Mouse (Mus musculus): ENCODE data around the gene Ercc6l. TPM values are rescaled to one million over a fixed set of nuclear protein-coding genes. Genes with fewer than 3 reads are reported as not detected.
A peak's percentile ranks its signal among the peaks of the same experiment; 100 is the strongest.

The Ercc6l gene
- 24.9 and 25.9 TPM in 2 replicates for polyA plus RNA-seq (2016; fragmentation: Nextera tagmentation; extraction: Ambion mirVana)

DNA sequence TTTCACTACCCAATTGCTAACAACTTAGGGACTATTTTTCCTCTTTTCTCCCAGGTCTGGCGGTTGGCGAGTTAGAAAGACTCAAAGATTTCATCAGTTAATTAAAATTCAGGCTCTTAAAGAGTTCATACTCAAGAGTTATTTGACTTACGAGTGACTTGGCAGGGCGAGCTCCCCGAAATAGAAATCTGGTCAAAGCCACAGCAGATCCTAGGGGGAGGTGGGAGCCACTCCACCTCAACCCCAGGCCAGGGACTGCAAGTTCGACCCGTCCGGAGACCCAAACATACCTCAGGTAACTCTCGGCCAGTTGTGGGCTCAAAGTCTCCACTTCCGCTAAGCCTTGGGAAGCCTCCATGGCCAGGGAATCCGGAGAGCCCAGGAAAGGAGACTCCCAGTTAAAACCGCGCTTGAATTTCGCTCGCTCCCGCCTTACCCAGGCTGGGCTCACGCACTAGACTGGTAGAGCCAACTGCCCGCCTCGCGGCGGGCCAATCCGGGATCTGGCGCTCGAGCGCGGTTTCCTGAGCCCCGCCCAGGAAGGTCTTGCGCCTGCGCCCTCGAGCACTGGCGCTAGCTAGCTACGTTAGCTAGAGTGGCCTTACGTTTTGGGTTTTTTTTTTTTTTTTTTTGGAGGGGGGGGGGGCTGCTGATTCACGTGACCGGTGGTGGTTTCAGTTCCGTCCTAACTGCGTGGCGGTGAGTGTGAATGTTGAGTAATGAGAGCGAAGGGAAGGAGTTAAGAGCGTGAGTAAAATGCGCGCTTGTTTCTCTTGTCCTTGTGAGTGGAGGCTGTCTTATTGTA lies at the start of gene Ercc6l:
Gene Ercc6l (minus strand): TSS at position 474 of the 805 bp plus-strand sequence.
- Histone ChIP-seq H3K9me3 (peaks cover 4% of the 10 kb centered on the region; the same call in 1 of the 2 replicates), H3K27me3 (ENCODE audit: poor library complexity, severe bottlenecking) (peaks cover 5% of the 10 kb centered on the region), H3K4me3 (peak within 1 kb of the TSS; percentile 60), H3K4me1 (no peaks in the 10 kb centered on the region), H3K27ac (peak within 1 kb of the TSS; percentile 88), H3K36me3 (replicated peaks) (peaks cover 29% of the 10 kb centered on the region)
- WGBS = 14% methylated on average over 42 of the region's 42 CpGs
- DNase-seq (ENCODE audit: extremely low spot score, low spot score) = peak; percentile 84

- 57% methylated on average over 1 of the region's 1 CpGs for WGBS
- H3K27ac ChIP-seq = 0 out of 2 replicates have a peak overlapping the region, but pooled peaks have one; percentile 15
- no peak overlapping the region for H3K4me3 ChIP-seq
- H3K9me3 ChIP-seq = no peaks in the 10 kb centered on the region
- no peak for DNase-seq (ENCODE audit: extremely low spot score, low spot score)
- peaks cover 19% of the 10 kb centered on the region for H3K4me1 ChIP-seq
- peaks cover 23% of the 10 kb centered on the region for H3K36me3 ChIP-seq (replicated peaks)
- peaks cover 57% of the 10 kb centered on the region for H3K27me3 ChIP-seq (ENCODE audit: poor library complexity, severe bottlenecking)
Measured at GRCm38 (mm10) chrX:102190840-102191239, 33.9 kb upstream of the Ercc6l start.

- H3K9me3 ChIP-seq = no peaks in the 10 kb centered on the region
- DNase-seq (ENCODE audit: extremely low spot score, low spot score) = no peak
- H3K4me1 ChIP-seq = peaks cover 22% of the 10 kb centered on the region
- WGBS = 46% methylated on average over 5 of the region's 5 CpGs
- peaks cover 34% of the 10 kb centered on the region for H3K36me3 ChIP-seq (replicated peaks)
- peak overlapping the region; percentile 68 for H3K4me3 ChIP-seq
- peaks cover 57% of the 10 kb centered on the region for H3K27me3 ChIP-seq (ENCODE audit: poor library complexity, severe bottlenecking)
- peak overlapping the region; percentile 94; the same call in 1 of the 2 replicates for H3K27ac ChIP-seq
Measured at GRCm38 (mm10) chrX:102189581-102189980, 32.7 kb upstream of the Ercc6l start.

- 14% methylated on average over 37 of the region's 37 CpGs for WGBS
- Histone ChIP-seq H3K4me1 (peaks cover 22% of the 10 kb centered on the region), H3K27me3 (ENCODE audit: poor library complexity, severe bottlenecking) (peaks cover 53% of the 10 kb centered on the region), H3K27ac (peak within 1 kb of the TSS; percentile 94), H3K4me3 (peak within 1 kb of the TSS; percentile 68), H3K36me3 (replicated peaks) (peaks cover 41% of the 10 kb centered on the region), H3K9me3 (no peaks in the 10 kb centered on the region)
- peak; percentile 80 for DNase-seq (ENCODE audit: extremely low spot score, low spot score)
Measured at GRCm38 (mm10) chrX:102188712-102189497, 32.0 kb upstream of the Ercc6l start, which contains the start of gene Rps4x. TSS of gene Rps4x (minus strand) at chrX:102189394.

GRCm38 (mm10) chrX:102187023-102187699 lies 30.3 kb upstream of the Ercc6l start:
- no peaks in the 10 kb centered on the region for H3K9me3 ChIP-seq
- WGBS = 58% methylated on average over 11 of the region's 11 CpGs
- H3K4me1 ChIP-seq = peaks cover 22% of the 10 kb centered on the region
- H3K27ac ChIP-seq = peak overlapping the region; percentile 94; the same call in 1 of the 2 replicates
- peaks cover 56% of the 10 kb centered on the region for H3K36me3 ChIP-seq (replicated peaks)
- peaks cover 52% of the 10 kb centered on the region for H3K27me3 ChIP-seq (ENCODE audit: poor library complexity, severe bottlenecking)
- peak overlapping the region; percentile 68 for H3K4me3 ChIP-seq
- DNase-seq (ENCODE audit: extremely low spot score, low spot score) = no peak

GRCm38 (mm10) chrX:102182575-102182974 lies 25.7 kb upstream of the Ercc6l start:
- no peak for DNase-seq (ENCODE audit: extremely low spot score, low spot score)
- Histone ChIP-seq H3K9me3 (no peaks in the 10 kb centered on the region), H3K27me3 (ENCODE audit: poor library complexity, severe bottlenecking) (peaks cover 65% of the 10 kb centered on the region), H3K36me3 (replicated peaks) (peaks cover 51% of the 10 kb centered on the region), H3K4me3 (no peak overlapping the region), H3K27ac (no peak overlapping the region), H3K4me1 (peaks cover 21% of the 10 kb centered on the region)

DNA sequence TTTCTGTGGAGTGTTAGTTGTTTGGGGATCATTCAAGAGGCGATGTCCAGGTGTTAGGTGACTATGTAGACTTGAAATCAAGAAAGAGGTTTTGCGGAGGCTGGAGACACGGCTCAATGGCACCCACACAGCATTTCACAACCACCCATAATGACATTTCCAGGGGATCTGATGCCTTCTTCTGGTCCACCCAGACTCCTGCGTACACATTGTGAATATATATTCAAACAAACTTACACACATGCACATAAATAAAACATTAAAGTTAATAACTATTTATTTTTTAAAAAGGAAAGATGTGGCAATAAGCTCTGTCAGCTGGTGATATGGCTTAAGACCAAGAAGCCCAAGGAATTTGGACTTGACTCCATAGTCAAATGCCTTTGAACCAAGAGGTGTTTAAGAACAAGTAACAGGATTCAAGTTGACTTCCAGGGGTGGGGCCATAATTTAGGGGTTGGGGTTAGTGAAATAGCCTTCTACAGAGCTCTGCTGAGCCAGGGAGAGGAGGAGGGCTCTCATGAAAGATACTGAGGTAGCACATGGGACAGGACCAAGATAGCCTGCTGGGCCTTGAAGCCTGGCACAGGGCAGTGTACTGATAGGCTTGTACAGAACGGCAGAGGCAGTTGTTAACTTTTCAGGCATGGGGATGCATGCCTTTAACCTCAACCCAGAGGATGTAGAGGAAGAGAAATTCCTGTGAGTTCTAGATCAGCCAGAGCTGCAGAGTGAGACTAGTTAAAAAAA lies 18.8 kb upstream of the Ercc6l start:
- peaks cover 60% of the 10 kb centered on the region for H3K27me3 ChIP-seq (ENCODE audit: poor library complexity, severe bottlenecking)
- no peak for DNase-seq (ENCODE audit: extremely low spot score, low spot score)
- no peaks in the 10 kb centered on the region for H3K9me3 ChIP-seq
- no peak overlapping the region for H3K4me3 ChIP-seq
- H3K4me1 ChIP-seq = peaks cover 6% of the 10 kb centered on the region; the same call in 1 of the 2 replicates
- 94% methylated on average over 5 of the region's 5 CpGs for WGBS
- no peak overlapping the region for H3K27ac ChIP-seq
- H3K36me3 ChIP-seq (replicated peaks) = no peaks in the 10 kb centered on the region; the same call in 1 of the 2 replicates

DNA sequence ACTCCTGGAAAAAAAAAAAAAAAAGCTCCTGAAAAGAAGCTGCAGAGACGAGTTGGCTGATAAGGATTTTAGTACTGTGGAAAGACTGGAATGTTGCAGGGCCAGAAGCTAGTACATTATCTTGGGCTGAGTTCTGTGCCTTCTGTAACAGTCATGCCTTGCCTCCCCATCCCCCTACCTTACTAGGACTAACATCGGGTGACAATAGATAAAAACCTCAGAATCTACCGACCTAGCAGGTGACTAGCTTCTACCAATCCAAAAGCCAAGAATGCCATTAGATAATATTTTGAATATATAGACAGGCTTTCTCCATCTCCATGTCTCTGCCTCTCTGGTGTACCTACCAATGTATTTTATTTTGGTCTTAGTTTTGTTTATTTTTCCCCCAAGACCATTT lies 14.0 kb upstream of the Ercc6l start:
- no peaks in the 10 kb centered on the region for H3K9me3 ChIP-seq
- 78% methylated on average over 3 of the region's 3 CpGs for WGBS
- peaks cover 13% of the 10 kb centered on the region for H3K4me1 ChIP-seq
- no peaks in the 10 kb centered on the region for H3K36me3 ChIP-seq (replicated peaks)
- H3K27me3 ChIP-seq (ENCODE audit: poor library complexity, severe bottlenecking) = peaks cover 74% of the 10 kb centered on the region
- no peak overlapping the region for H3K4me3 ChIP-seq
- DNase-seq (ENCODE audit: extremely low spot score, low spot score) = no peak
- H3K27ac ChIP-seq = no peak overlapping the region

GRCm38 (mm10) chrX:102170135-102170534 lies 13.2 kb upstream of the Ercc6l start:
- Histone ChIP-seq H3K4me1 (peaks cover 13% of the 10 kb centered on the region), H3K4me3 (no peak overlapping the region), H3K27me3 (ENCODE audit: poor library complexity, severe bottlenecking) (peaks cover 74% of the 10 kb centered on the region), H3K27ac (no peak overlapping the region), H3K36me3 (replicated peaks) (no peaks in the 10 kb centered on the region), H3K9me3 (no peaks in the 10 kb centered on the region)
- WGBS = 50% methylated on average over 3 of the region's 3 CpGs
- no peak for DNase-seq (ENCODE audit: extremely low spot score, low spot score)

DNA sequence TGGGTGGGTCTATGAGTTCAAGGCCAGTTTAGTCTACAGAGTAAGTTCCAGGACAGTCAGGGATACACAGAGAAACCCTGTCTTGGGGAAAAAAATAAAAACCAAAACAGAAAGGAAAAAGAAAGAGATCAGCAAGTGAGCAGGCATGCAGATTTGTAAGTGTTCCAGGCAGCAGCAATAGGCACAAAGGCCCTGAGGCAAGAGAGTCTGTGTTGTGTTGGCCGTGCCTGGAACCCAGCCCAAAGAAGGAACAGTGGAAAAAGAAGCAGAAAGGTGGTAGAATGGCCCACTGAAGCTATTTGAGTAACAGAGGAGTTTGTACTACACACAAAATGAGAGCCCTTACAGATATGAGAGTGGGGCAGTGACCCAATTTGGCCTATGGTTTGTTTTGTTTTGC lies 12.8 kb upstream of the Ercc6l start:
- H3K27ac ChIP-seq = no peak overlapping the region
- peaks cover 74% of the 10 kb centered on the region for H3K27me3 ChIP-seq (ENCODE audit: poor library complexity, severe bottlenecking)
- no peak overlapping the region for H3K4me3 ChIP-seq
- H3K9me3 ChIP-seq = no peaks in the 10 kb centered on the region
- H3K4me1 ChIP-seq = peaks cover 13% of the 10 kb centered on the region
- no peaks in the 10 kb centered on the region for H3K36me3 ChIP-seq (replicated peaks)
- WGBS = 71% methylated on average over 1 of the region's 1 CpGs
- DNase-seq (ENCODE audit: extremely low spot score, low spot score) = no peak

DNA sequence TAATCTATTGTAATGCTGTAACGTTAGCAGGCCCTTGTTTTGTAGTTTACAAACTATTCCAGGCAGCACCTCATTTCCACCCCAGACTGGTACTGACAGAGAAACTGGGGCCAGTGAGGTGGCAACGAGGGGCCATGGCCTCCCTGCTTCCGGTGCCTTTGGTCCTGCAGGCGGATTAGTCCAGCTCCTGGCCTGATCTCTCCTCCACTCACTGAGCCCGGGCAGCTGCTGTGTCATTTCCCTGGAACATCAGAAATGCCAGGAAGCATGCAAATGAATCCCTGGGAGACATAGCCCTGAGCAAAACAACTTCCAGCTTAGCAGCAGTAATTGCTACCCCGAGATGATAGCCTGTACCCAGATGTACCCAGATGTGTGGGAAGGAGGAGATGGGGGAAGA lies 10.1 kb upstream of the Ercc6l start:
- Histone ChIP-seq H3K27me3 (ENCODE audit: poor library complexity, severe bottlenecking) (peaks cover 52% of the 10 kb centered on the region), H3K9me3 (no peaks in the 10 kb centered on the region), H3K4me3 (no peak overlapping the region), H3K36me3 (replicated peaks) (no peaks in the 10 kb centered on the region), H3K27ac (peak overlapping the region; percentile 79), H3K4me1 (peaks cover 13% of the 10 kb centered on the region)
- DNase-seq (ENCODE audit: extremely low spot score, low spot score) = no peak
- whole genome bisulfite sequencing = 34% methylated on average over 6 of the region's 6 CpGs

GRCm38 (mm10) chrX:102166521-102166920 lies 9.6 kb upstream of the Ercc6l start:
- no peak for DNase-seq (ENCODE audit: extremely low spot score, low spot score)
- Histone ChIP-seq H3K27me3 (ENCODE audit: poor library complexity, severe bottlenecking) (peaks cover 47% of the 10 kb centered on the region), H3K4me3 (no peak overlapping the region), H3K4me1 (peaks cover 13% of the 10 kb centered on the region), H3K9me3 (no peaks in the 10 kb centered on the region), H3K27ac (peak overlapping the region; percentile 79), H3K36me3 (replicated peaks) (no peaks in the 10 kb centered on the region)
- 33% methylated on average over 5 of the region's 5 CpGs for WGBS

All from forebrain, embryonic 10.5 days (tissue).